Mouse (Mus musculus) splenic B cell, adult 2 months (primary cell): Measurements from ENCODE around the gene Cth.

Experiments used
- DNase-seq: peaks from one replicate; pipeline ENCODE4 v3.0.0-alpha.2; 2011; ENCODE audit warnings: low read depth, low spot score
- H3K27me3 ChIP-seq: 2 replicates; pipeline ENCODE4 v1.6.1; 2012; ENCODE audit warnings: mild to moderate bottlenecking, low read length, moderate library complexity, mixed read lengths; ENCODE audit not compliant: control insufficient read depth, poor library complexity, insufficient read depth, severe bottlenecking
- H3K36me3 ChIP-seq: 2 replicates; pipeline ENCODE4 v1.6.1; 2012; ENCODE audit warnings: mild to moderate bottlenecking, low read length, moderate library complexity, mixed read lengths; ENCODE audit not compliant: control insufficient read depth, poor library complexity, insufficient read depth, severe bottlenecking

Gene Cth

DNA sequence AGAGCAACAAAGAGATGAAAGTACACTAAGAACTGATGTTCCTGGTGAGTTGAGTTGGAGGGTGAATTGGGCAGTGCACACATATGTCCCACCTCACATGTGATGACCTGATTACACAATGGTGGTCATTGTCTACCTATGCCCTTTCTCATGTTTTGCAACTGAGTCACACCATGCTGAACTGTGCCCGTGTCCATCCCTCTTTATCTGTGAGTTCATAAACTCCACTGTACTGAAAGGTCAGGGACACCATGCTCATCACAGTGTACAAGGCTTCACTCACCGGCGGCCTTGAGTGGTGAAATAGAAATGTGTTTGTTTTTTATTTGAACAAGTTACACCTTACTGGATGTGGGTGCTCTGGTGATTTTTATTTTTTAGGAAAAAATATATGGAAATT is 42.9 kb downstream of the Cth start:
- no peak for DNase-seq
- Histone ChIP-seq H3K36me3 (no peaks in the 10 kb centered on the region), H3K27me3 (no peaks in the 10 kb centered on the region)

DNA sequence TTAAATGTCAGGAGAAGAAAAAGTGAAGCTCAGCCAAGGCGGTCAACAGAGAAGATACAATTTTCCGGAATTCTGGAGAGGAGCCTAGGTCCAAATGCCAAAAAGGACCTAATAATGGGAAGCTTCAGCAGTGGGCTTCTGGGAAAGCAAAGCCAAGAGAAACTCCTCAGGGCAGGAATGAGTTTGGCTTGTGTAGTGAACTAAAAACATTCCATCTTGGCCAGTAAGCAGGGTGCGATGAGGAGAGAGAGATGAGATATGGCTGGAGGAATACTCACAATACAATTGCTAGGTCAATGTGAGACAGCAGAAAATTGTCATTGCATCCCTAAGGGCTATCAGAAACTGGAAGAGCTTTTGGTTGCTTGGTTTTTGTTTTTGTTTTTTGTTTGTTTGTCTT is 43.9 kb downstream of the Cth start:
- Histone ChIP-seq H3K27me3 (no peaks in the 10 kb centered on the region), H3K36me3 (no peaks in the 10 kb centered on the region)
- DNase-seq, result no peak

DNA sequence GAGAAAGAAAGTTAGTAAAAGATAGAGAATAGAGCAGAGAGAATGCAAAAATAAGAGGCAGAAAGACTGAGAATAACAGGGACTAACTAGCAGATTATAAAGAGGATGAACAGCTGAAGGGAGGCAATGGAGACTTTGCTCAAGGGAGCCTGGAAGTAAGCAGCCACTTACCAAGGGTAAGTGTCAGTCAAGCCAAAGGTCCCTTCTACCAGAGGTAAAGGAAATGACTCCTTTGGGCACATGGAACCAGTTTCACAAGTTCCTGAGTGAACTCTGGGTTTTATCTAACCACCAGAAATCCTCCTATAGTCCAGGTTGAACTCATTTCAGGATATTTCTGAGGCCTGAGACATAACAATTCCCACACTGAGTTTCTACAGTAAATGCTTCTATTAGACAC is 47.0 kb downstream of the Cth start:
- Histone ChIP-seq H3K36me3 (no peaks in the 10 kb centered on the region), H3K27me3 (no peaks in the 10 kb centered on the region)
- no peak for DNase-seq

DNA sequence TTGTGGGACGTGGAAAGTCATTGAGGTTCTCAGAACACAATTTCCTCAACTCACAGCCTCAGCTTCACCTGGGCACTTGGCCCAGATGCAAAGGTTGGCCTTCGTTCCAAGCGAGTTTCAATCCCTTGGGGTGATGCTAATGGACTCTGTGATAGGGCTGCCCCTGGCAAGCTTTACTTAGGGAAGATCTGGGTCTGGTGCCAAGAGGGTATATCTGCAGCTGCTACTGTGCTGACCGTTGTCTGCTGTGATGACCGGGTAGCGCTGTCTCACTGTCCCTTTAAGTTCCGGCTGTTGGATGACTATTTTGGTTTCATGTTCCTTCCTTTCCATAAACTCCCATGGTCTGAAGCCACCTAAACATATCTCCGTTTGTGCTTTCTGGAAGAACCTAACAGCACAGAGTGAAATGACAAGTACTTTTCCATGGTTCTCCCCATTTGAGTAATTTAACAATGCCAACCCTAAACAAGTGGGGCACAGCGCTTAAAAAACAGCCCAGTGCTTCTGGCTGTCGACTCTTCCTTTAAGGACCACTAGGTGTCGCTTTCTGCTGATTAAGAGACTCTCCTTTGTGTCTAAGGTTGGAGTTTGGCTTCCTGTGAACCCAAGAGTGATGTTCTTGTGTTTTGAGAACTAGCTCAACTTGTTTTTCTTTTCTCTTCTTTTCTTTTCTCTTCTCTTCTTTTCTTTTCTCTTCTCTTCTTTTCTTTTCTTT is 48.3 kb downstream of the Cth start:
- H3K36me3 ChIP-seq, result no peaks in the 10 kb centered on the region
- no peaks in the 10 kb centered on the region for H3K27me3 ChIP-seq
- DNase-seq, result peak; percentile 64

DNA sequence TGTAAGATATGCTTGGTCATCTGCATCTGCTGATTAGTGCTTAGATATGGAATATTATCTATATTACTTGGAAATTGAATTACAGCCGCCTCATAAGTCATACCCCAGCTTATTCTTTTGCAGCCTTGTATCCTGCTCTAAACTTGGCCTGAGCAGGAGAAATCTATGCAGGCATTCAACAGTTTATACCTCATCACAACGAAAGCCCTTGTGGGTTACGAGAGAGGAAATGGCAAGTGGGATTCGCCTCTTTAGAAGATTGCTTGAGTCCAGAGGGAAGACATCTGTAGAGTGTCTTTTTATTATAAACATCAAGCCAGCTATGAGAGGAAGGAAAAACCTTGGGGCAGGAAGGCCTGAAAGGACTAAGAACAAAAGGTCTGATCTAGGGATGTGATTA is 52.0 kb downstream of the Cth start:
- DNase-seq, result no peak
- H3K36me3 ChIP-seq, result no peaks in the 10 kb centered on the region
- H3K27me3 ChIP-seq, result no peaks in the 10 kb centered on the region

DNA sequence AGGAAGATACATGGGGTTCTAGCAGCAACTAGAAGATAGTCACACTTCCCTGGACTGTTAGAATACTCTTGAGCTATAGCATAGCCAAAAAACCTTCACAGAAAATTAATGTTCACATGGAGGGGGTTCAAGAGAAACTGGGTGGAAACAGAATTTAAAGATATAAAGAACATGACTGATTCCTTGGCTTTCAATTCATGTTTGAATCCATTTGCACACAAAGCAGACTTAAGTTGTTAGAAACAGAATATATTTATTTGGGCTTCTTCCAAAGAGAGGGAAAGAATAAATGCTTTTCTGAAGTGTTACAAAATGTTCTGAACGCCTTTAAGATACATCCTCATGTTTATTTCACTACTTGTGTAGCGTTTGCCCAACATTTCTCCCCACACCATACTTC is 57.0 kb downstream of the Cth start:
- Histone ChIP-seq H3K27me3 (no peaks in the 10 kb centered on the region), H3K36me3 (no peaks in the 10 kb centered on the region)
- DNase-seq, result no peak

DNA sequence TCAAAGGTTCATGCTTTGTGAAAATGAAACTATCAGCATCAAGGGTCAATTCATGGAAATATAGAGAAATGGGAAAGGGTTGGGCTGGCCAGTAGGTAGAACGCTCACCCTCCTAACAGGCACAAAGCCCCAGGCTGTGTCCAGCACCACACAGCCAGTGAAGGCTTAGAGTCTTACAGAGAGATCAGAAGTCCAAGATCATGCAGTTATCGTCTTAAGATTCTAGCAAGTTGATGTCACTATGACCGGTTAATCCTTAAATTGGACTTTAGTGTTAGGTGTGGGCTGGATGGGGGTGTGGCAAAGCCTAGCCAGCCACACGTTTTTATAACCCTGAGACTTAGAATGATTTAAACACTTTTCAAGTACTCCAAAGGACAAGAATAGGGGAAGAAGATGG is 58.6 kb downstream of the Cth start:
- H3K27me3 ChIP-seq, result no peaks in the 10 kb centered on the region
- DNase-seq, result no peak
- H3K36me3 ChIP-seq, result no peaks in the 10 kb centered on the region

DNA sequence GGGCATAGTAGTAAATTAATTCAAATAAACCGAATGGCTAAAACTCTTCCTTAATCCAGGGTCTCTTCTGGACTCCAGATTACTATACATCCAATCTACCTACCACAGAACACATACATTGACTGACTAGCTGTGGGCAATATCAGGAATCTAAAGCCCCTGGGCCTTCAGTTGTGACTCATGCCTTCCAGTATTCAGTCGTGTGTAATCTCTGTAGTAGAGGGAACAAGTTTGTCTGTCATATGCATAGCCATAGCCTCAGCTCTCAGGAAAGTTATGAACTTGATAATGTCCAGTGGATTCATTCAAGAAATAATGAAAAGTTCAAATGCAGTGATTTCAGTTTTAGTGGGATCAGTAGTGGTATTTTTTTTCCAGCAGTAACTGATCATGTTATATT is 59.0 kb downstream of the Cth start:
- no peaks in the 10 kb centered on the region for H3K27me3 ChIP-seq
- DNase-seq, result no peak
- no peaks in the 10 kb centered on the region for H3K36me3 ChIP-seq

DNA sequence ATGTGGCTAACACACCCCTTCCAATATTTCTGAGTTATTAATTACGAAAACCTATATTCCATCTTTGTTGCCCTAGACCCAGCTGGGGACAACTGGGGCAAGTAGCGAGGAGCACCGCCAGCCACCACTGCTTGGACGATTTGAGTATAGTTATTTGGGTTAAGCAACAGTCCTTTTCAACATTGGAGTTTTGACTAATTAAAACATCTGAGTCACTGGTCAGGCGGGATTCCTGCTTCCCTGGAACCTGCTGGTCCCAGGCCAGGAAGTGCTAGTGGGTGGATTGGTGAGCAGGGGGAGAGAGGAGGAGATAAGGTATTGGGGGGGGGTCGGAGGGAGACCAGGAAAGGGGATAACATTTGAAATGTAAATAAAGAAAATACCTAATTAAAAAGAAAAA is 59.4 kb downstream of the Cth start:
- H3K27me3 ChIP-seq, result no peaks in the 10 kb centered on the region
- no peaks in the 10 kb centered on the region for H3K36me3 ChIP-seq
- no peak for DNase-seq

DNA sequence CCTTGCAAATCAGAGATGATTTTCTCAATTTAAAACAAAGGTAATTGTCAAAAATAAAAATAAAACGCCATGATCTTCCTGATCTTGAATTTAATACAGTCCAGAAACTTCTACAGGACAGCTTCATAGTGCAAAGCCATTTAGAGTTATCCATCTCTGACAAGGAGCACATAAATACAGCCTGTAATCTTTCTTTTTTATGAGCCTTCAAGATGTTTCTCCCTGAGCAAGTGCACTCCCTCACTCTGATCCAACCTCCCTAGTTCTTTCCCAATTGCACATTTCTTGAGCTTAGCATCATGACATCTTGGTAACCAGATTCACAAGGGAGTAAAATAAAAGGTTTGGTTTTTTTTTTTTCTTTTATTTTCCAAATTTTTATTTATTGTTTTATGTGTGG is 72.1 kb downstream of the Cth start:
- Histone ChIP-seq H3K27me3 (no peaks in the 10 kb centered on the region), H3K36me3 (no peaks in the 10 kb centered on the region)
- DNase-seq, result no peak

DNA sequence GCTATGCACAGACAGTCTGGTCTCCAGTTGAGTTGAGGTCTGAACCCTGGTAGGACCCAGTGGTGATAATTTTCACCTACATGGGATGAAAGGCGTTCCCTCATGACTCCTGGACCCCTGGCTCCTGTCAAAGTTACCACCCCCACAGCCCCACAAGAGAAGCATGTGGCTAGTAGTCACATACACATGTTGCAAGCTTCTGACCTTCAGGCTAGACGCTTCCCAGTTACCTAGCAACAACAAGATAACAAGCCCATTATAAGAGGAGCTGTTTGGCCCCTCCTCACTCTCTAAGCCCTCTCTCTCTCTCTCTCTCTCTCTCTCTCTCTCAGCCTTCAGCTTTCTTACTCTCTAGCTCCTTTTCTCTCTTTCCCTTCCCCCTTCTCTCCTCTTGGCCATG is 76.4 kb downstream of the Cth start:
- no peak for DNase-seq
- Histone ChIP-seq H3K36me3 (no peaks in the 10 kb centered on the region), H3K27me3 (no peaks in the 10 kb centered on the region)

DNA sequence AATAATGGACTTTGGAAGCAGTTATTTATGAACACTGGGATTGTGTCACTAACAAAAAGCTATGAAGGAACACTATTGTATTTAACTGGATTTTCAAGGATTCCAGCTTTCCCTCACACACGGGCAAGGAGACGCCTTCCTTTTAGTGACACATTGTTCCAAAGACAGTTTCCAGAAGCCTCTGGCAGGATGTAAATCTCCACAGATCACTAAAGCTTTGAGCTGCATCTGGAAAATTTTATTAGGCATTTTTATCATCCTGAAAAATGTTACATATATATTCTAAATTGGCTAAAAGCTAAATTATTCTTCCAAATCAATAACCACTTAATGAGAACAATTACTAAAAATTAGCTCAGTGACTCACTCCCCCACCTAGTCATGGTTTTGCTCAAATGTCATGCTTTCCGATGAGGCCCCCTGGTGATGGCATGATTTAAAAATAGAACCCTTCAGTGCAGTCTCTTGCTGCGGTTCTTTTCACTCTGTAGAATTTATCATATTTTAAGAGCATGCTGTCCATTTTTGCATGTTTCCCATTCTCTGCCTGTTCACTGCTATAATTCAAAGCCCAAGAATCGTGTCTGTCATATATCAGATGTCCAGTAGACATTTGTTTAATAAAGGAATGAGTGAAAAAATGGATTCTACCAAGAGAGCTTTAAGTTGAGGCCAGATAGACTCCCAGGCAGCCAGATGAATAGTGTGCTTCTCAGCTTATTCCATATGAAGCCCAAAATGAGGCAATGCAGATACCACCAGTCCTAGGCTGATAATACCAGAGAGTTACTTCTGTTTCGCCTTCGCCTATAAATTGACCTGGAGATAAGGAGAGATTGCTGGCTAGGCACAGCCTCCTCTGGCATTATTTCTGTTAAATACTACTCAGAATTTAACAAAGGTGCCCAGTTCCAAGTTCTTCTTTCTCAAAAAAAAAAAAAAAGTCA is 77.3 kb downstream of the Cth start:
- Histone ChIP-seq H3K27me3 (no peaks in the 10 kb centered on the region), H3K36me3 (no peaks in the 10 kb centered on the region)
- DNase-seq, result no peak
